Mouse (Mus musculus) spleen, adult 12 weeks (tissue): ENCODE measurements around the gene Tcl1b5.
"Not testable (repeated sequence)": the region's sequence is repeated elsewhere in the genome, so short reads cannot be mapped to it uniquely, and the experiment has no call there.

Experiments
- DNase-seq: peaks from one replicate; pipeline ENCODE4 v3.0.0; 2022; ENCODE audit warnings: low spot score

Gene Tcl1b5

GRCm38 (mm10) chr12:105176044-105176443 lies at the start of gene Tcl1b5:
Tcl1b5 (plus strand) TSS chr12:105176344.
- not testable (repeated sequence) for DNase-seq

DNA sequence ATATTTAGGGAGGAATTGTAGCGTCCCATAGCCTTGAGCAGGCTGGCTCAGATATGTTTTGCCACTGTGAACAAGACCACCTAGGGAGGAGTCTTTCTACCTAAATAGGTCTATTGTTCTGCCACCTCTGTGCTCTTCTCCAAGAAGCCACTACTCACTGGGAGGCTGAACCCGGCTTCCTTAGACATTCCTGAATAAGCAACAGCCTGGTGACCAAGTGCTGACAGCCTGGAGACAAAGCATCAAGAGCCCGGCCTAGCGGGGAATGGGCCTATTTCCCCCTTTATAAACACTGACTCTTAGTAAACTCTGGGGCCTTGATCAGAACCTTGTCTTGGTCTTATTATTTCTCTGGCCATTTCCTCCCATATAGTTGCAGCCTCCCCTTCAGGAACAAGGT lies 49.6 kb upstream of the Tcl1b5 start:
- no peak for DNase-seq

- no peak for DNase-seq
These were observed 48.5 kb upstream of the Tcl1b5 start for GRCm38 (mm10) chr12:105127607-105128006.

DNA sequence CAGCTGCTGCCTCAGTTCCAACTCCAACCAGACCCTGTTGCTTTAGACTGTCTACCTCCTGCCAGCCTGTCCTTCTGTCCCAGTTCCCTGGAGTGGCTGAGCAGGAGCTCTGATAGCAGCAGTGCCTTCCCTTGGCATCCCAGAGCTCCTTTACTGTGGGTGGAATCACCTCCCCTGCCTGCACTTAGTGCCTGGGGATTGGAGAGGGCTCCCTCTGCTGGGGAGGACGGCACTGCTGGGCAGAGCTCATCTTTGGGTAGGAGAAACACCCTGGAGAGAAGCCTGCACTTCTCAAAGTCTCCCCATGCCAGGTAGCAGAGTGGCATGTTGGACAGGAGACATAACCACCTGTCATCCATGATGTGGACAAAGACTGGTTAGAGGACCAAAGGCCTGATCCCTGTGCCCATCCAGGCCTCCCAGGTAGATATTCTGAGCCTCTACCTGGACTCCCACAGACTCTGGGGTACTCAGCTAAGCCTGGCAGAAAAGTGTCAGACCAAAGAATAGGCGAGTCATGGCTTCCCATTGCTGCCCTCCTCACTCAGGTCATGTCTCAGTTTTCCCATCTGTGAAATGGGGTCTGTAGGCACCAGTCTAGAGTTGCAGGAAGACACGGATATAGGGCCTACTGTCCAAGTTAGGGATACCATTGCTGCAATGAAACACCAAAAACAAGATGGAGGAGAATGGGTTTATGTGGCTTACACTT lies 46.5 kb upstream of the Tcl1b5 start:
- not testable (repeated sequence) for DNase-seq

- DNase-seq: not testable (repeated sequence)
These were observed 42.0 kb upstream of the Tcl1b5 start for GRCm38 (mm10) chr12:105134167-105134566.

DNA sequence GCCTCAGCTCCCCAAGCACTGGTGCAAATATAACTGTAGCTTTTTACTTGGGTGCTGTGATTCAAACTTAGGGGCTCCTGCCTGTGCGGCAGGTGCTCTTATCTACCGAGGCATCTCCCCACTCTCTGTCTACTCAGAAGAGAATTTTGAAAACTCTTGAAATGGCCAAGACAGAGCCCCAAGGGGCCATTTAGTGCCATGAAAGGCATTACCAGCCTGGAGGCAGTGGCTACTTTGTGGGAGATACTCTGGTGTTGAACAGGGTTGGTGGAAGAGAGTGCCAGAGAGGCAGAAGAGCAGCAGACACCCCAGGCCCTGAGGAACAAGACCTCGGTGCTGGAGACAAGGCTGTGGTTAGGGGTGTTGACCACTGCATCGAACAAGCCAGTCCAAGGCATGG lies 41.3 kb upstream of the Tcl1b5 start:
- not testable (repeated sequence) for DNase-seq

- DNase-seq: not testable (repeated sequence)
These were observed 38.4 kb upstream of the Tcl1b5 start for GRCm38 (mm10) chr12:105137729-105138128.

GRCm38 (mm10) chr12:105143096-105143495 lies 33.0 kb upstream of the Tcl1b5 start:
- no peak for DNase-seq

DNA sequence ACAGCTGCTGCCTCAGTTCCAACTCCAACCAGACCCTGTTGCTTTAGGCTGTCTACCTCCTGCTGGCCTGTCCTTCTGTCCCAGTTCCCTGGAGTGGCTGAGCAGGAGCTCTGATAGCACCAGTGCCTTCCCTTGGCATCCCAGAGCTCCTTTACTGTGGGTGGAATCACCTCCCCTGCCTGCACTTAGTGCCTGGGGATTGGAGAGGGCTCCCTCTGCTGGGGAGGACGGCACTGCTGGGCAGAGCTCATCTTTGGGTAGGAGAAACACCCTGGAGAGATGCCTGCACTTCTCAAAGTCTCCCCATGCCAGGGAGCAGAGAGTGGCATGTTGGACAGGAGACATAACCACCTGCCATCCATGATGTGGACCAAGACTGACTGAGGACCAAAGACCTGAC lies 31.2 kb upstream of the Tcl1b5 start:
- DNase-seq: not testable (repeated sequence)

DNA sequence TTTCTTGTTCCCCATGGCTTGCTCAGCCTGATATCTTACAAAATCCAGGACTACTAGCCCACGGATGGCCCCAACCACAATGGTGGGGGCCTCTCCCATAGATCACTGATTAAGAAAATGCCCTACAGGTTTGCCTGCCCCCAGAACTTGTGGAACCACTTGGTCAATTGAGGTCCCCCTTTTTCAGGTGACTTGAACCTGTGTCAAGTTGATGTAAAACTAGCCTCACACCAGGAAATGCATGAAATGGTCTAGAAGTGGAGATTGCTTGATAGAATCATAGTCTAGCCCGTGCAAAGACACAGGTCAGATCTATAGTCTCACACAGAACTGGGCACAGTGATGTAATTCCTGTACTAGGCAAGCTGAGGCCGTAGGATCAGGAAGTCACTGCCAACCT lies 30.4 kb upstream of the Tcl1b5 start, which contains the start of gene Tcl1b2:
Gene Tcl1b2 (plus strand): TSS at position 301 of the 400 bp plus-strand sequence.
- DNase-seq: no peak

DNA sequence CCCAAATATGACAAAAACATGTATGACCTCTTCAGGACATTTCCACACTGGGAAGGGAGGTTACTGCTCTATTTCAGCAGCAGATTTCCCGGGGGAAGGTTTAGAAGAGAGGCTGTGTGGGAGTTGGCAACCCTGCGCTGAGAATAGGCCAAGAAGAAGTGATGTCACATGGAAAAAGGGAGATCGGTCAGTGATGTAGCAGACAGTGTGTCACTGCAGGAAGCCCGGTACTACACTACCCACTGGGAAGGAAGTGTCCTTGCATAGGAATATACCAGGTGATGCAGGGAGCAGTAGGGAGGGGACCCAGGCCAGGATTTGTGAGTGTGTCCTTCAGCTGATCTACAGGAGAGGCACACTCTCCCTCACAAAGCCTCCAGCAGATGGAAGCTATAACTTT lies 20.9 kb upstream of the Tcl1b5 start:
- DNase-seq: not testable (repeated sequence)

DNA sequence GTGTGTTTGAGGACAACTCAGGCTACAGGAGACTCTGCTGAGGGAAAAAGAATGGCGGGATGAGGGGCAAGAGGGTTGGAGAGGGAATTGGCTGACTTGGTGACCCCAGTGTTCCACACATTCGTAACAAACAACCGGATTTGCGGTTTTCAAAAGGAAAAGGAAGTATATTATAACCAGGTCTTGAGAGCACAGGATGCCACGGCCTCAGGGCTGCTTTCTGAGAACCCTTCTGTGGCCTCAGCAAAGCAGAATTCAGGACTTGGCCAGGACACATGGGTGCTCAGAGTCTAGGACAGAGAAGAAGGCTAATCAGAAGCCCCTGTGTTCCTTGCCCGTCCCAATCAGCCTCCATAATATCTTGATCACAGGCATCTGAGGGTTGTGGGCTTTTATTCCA lies 17.3 kb upstream of the Tcl1b5 start:
- no peak for DNase-seq

DNA sequence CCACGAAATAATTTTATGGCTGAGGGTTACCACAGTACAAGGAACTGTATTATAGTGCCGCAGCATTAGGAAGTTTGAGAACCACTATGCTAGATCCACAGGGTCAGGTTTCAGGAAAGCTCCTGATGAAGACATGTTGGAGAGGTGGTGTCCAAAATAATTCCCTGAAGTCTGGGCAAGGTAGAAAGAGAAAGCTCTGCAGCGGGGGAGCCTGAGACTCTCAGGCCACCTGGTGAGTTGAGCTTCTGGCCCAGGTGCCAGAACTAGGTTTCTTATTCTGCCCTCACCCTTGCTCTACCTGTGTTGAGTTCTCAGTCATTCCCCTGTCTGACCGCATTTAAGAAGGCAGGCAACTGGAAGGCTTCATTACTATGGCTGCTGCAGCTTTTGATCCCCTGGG lies 16.8 kb upstream of the Tcl1b5 start, which contains the start of gene Tcl1b1:
Gene Tcl1b1 (plus strand): TSS at position 301 of the 400 bp plus-strand sequence.
- DNase-seq: no peak

DNA sequence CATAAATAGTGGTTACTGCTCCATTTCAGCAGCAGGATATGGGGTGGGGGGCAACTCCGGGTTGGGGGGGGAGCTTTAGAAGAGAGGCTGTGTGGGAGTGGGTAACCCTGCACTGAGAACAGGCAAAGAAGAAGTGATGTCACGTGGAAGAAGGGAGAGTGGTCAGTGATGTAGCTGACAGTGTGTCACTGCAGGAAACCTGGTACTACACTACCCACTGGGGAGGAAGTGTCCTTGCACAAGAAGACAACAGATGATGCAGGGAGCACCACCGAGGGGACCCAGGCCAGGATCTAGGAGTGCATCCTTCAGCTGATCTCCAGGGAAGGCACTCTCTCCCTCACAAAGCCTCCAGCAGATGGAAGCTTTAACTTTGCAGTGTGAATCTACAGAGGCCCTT lies 9.4 kb upstream of the Tcl1b5 start:
- no peak for DNase-seq

DNA sequence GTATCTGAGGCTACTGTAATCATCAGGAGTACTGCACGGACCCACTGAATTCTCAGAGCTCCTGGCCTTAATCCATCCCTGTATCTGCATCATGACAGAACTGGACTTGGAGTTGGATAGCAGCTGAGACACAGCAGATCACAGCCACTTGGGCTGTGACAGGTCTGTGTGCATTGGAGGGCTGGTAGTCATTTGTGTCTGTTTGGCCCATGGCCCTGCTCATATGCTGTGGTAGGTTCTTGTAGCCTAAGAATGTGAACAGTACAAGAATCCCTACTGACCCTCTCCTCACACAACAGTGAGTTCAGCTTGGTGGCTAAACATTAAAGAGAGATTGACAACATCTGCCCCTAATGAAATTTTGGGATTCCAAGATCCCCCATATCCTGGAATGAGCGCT lies 2.8 kb upstream of the Tcl1b5 start:
- no peak for DNase-seq

GRCm38 (mm10) chr12:105174318-105174717 lies 1.8 kb upstream of the Tcl1b5 start:
- peak; percentile 20 for DNase-seq

DNA sequence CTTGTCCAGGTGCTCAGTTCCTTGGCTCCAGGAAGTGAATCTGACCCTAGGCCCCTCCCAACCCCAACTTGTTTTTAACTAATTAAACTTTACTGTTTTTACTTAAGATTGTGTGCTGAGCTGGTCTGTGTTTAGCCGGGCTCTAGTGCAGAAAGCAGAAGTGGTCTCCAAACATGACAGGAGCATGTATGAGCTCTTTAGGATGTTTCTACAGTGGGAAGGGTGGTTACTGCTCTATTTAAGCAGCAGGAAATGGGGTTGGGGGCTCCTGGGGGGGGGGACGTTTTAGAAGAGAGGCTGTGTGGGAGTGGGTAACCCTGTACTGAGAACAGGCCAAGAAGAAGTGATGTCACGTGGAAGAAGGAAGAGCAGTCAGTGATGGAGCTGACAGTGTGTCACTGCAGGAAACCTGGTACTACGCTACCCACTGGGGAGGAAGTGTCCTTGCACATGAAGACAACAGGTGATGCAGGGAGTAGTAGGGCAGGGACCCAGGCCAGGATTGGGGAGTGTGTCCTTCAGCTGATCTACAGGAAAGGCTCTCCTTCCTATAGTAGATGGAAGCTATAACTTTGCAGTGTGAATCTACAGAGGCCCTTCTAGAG lies 5.0 kb downstream of the Tcl1b5 start:
- DNase-seq: not testable (repeated sequence)

DNA sequence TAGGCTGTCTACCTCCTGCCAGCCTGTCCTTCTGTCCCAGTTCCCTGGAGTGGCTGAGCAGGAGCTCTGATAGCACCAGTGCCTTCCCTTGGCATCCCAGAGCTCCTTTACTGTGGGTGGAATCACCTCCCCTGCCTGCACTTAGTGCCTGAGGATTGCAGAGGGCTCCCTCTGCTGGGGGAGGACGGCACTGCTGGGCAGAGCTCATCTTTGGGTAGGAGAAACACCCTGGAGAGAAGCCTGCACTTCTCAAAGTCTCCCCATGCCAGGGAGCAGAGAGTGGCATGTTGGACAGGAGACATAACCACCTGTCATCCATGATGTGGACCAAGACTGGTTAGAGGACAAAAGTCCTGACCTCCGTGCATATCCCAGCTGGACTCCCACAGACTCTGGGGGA lies 12.8 kb downstream of the Tcl1b5 start:
- DNase-seq: peak; percentile 5

GRCm38 (mm10) chr12:105190743-105191142 lies 14.6 kb downstream of the Tcl1b5 start, which contains the start of gene Tcl1b3:
Tcl1b3 (plus strand) TSS chr12:105191043.
- not testable (repeated sequence) for DNase-seq

DNA sequence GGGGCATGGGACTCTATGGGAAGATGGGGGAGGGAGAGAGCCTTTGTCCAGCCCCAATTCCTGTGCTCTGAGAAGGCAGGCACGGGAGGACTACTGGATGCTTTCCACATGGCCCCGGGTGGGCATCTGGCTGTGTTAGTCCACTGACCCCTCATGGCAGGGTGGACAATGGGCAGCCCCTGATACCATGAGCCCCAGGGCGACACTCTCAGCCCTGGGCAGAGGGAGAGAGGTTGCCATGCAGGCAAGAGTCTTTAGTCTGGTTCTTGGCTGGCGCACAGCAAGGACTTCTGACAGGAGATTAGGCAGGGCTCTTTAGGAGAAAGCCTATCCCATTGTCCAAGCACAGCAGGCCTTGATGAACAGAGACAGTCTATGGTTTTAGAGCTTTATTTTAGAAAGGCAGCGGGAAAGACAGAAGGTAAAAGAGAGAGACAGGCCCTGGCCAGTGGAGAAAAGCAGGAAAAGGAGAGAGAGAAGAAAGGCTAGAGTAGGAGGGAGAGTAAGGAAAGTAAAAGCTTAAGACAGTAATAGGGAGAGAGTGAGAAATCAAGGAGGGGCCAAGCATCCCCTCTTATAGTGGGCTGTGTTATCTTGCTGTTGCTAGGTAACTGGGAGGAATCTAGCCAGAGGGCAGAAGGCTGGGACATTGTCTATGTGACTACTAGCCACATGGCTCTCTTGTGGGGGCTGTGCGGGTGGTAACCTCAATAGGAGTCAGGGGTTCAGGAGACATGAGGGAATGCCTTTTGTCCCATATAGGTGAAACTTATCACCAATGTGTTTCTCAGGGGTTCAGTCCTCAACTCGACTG lies 23.7 kb downstream of the Tcl1b5 start:
- not testable (repeated sequence) for DNase-seq

DNA sequence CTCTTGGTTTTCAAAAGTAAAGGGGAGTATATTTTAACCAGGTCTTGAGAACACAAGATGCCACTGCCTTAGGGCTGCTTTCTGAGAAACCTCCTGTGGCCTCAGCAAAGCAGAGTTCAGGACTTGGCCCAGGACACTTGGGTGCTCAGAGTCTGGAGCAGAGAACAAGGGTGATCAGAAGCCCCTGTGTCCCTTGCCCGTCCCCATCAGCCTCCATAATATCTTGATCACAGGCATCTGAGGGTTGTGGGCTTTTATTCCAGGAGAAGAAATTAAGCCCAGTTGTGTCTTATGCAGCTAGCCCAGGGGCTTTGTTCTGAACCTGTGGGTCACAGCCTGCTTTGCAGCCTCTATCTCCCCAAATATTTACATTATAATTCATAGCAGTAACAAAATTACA lies 25.5 kb downstream of the Tcl1b5 start, which contains the start of gene Tcl1b4:
Gene Tcl1b4 (plus strand): TSS at position 301 of the 400 bp plus-strand sequence.
- DNase-seq: not testable (repeated sequence)

GRCm38 (mm10) chr12:105207071-105207470 lies 30.9 kb downstream of the Tcl1b5 start:
- no peak for DNase-seq
